Mouse (Mus musculus): ENCODE data around the gene Aqr.
"Not testable (repeated sequence)": the region's sequence is repeated elsewhere in the genome, so short reads cannot be mapped to it uniquely, and the experiment has no call there.

The Aqr gene

DNA sequence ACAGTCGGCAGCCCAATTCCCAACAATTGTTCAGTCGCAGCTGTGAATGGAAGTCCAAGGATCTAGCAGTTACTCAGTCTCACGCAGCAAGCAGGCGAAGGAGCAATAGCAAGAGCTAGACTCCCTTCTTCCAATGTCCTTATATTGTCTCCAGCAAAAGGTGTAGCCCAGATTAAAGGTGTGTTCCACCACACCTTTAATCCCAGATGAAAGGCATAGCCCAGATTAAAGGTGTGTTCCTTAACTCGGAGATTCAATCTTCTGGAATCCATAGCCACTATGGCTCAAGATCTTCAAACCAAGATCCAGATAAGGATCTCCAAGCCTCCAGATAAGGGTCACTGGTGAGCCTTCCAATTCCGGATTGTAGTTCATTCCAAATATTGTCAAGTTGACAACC lies at the start of gene Aqr:
Gene Aqr (minus strand): TSS at position 101 of the 400 bp plus-strand sequence.
- DNase-seq (ENCODE audit: low spot score in 2 of 2), result not testable (repeated sequence)

- no peak for DNase-seq (ENCODE audit: low spot score in 2 of 2)
Measured at GRCm38 (mm10) chr2:114236566-114236965, 49.7 kb upstream of the Aqr start.

GRCm38 (mm10) chr2:114235584-114235983 lies 48.8 kb upstream of the Aqr start:
- DNase-seq (ENCODE audit: low spot score in 2 of 2), result no peak

- DNase-seq (ENCODE audit: low spot score in 2 of 2), result no peak
Measured at GRCm38 (mm10) chr2:114231248-114231647, 44.4 kb upstream of the Aqr start.

- DNase-seq (ENCODE audit: low spot score in 2 of 2), result no peak
Measured at GRCm38 (mm10) chr2:114228672-114229071, 41.8 kb upstream of the Aqr start.

DNA sequence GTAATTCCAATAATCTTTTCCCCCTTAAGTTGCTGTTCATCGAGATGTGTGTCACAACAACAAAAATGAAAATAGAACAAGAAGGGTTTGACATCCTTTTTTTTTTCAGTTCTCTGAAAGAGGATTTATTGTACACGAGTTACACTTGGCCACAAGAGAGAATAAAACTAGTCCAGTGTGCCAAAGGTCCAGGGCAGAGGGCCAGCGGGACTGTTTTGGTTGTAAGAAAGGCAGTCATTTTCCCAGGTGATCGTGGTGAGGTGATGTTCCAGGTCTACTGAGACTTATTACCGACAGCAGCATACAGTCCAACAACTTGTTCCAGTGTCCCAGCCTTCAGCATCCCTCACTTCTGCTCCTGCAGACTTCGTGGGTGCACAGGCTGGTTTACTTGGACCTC lies 18.2 kb upstream of the Aqr start:
- no peak for DNase-seq (ENCODE audit: low spot score in 2 of 2)

- DNase-seq (ENCODE audit: low spot score in 2 of 2), result no peak
Measured at GRCm38 (mm10) chr2:114201574-114201973, 14.8 kb upstream of the Aqr start.

- peak; percentile 64 to 71 for DNase-seq (ENCODE audit: low spot score in 2 of 2)
Measured at GRCm38 (mm10) chr2:114200932-114201559, 14.2 kb upstream of the Aqr start, which contains the start of gene Zfp770. TSS of gene Zfp770 (minus strand) at chr2:114201469.

DNA sequence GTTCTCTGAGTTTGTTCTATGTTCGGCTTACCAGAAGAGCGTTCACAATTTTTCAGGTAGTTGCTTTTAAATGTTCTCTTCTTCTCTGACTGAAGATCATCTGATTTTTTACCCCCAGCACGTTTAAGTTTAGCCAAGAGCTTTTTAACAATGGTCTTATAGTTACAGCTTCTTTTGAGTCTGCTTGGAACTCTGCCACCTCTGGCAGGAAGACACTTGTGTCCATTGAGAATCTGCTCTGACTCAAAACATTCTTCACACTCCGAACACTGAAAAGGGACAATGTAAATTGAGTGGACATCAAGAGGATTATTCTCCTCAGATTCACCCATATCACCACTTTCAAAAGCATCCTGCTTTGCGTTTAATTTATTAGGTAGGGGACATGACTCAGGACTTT lies 9.6 kb upstream of the Aqr start:
- DNase-seq (ENCODE audit: low spot score in 2 of 2), result no peak

- DNase-seq (ENCODE audit: low spot score in 2 of 2), result no peak
Measured at GRCm38 (mm10) chr2:114177802-114178733, 8.8 kb downstream of the Aqr start.

GRCm38 (mm10) chr2:114174651-114175484 lies 12.0 kb downstream of the Aqr start:
- DNase-seq (ENCODE audit: low spot score in 2 of 2), result peak; percentile 71 to 81

- no peak for DNase-seq (ENCODE audit: low spot score in 2 of 2)
Measured at GRCm38 (mm10) chr2:114173248-114173647, 13.6 kb downstream of the Aqr start.

- DNase-seq (ENCODE audit: low spot score in 2 of 2), result no peak
Measured at GRCm38 (mm10) chr2:114167837-114168236, 19.0 kb downstream of the Aqr start.

DNA sequence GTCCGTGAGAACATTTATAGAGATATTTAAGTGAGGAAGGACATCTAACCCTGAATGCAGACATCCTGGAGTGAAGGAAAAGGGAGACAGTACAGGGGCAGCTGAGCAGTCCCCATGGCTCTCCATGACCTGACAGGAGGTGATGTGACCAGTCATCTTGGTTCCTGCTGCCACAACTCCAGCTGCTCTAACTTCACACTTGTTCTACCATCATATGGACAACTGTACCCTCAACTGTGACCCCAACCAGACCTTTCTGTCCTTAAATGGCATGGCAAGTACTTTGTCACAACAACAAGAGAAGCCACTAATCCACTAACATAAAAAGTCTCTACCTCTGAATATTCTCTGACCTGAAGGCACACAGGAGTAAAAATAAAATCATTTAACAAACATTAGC lies 24.8 kb downstream of the Aqr start:
- no peak for DNase-seq (ENCODE audit: low spot score in 2 of 2)

GRCm38 (mm10) chr2:114157345-114157744 lies 29.5 kb downstream of the Aqr start:
- DNase-seq (ENCODE audit: low spot score in 2 of 2), result no peak

DNA sequence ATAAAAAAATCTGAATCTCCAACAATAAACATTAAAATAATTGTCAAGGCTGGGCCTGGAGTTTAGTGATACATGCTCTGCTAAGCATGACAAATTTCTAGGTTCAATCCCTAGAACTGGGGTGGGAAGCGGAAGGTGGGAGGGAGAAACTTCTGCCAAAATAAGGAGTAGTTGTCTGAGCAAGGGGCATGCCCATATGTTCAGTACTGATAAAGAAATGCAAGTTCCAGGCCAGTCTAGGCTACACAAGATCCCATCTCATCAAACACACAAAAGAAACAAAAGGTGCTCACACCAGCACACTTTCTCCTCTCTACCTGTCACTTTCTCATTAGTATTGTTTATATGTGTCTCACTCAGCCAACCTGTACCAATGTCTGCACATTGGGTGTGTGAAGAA lies 30.2 kb downstream of the Aqr start:
- no peak for DNase-seq (ENCODE audit: low spot score in 2 of 2)

DNA sequence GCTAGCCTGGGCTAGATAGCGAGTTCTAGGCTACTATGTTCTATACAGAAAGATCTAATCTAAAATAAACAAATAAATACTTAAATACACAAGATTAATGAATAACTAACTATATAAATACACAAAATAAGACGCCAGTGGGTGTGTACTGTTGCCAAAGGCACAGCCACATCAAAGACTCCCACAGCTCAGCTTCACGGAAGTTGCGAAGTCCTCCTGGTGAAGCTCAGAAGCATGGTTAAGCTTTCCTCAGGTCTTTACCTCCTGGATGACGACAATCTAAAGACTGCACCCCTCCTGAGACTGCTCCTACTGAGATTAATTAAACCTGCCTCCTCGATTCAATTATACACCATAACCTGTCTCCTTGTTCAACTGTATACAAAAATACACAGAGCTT lies 33.6 kb downstream of the Aqr start:
- DNase-seq (ENCODE audit: low spot score in 2 of 2), result no peak

DNA sequence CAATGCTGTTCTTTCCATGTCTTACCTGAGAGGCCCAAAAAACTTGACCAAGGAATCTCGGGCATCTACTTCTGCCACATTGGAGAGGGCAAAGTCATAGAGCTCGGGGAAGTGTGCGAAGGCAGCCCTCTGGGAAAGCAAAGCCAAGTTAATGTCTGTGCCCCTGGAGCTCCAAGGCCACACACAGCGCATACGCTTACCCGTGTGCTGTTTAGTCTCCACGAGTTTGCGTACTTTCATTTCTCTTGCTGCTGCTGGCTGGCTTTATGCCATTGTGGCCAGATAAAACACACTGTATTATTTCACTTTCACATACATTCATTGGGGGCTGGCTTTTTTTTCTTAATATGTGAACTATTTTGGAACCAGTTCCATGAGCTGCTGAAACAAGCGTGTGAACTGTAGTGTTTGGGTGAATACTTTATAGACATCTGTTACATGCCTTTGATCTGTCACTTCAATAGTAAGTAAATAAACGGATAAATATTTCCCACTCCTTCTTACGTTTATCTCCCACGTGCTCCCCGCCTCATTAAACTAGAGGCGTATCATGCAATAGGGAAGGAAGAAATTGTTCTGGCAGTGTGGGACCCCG lies 39.9 kb downstream of the Aqr start:
- DNase-seq (ENCODE audit: low spot score in 2 of 2), result no peak

- DNase-seq (ENCODE audit: low spot score in 2 of 2), result peak; percentile 19 to 63
Measured at GRCm38 (mm10) chr2:114145315-114145801, 41.5 kb downstream of the Aqr start.

GRCm38 (mm10) chr2:114144915-114145314 lies 41.9 kb downstream of the Aqr start:
- peak in 1 of 2 experiments; percentile 20 for DNase-seq (ENCODE audit: low spot score in 2 of 2)

GRCm38 (mm10) chr2:114143842-114144241 lies 43.0 kb downstream of the Aqr start:
- DNase-seq (ENCODE audit: low spot score in 2 of 2), result no peak
